Mouse (Mus musculus) CD8-positive naive resting alpha-beta T cell, adult 2 months (primary cell): ENCODE data around the gene Gm47996.
"Not testable (repeated sequence)": the region's sequence is repeated elsewhere in the genome, so short reads cannot be mapped to it uniquely, and the experiment has no call there.

ENCODE experiments used
- DNase-seq, 2 experiments: peaks; one replicate each; pipeline ENCODE4 v3.0.0; 2022; ENCODE audit warnings: low read depth in 2 of 2, low spot score in 2 of 2

The Gm47996 gene

GRCm38 (mm10) chr1:151203818-151204217 lies 6.1 kb upstream of the Gm47996 start, which contains the start of gene 3110040M04Rik:
TSS of gene 3110040M04Rik (plus strand) at chr1:151204121.
- DNase-seq: not testable (repeated sequence)

- DNase-seq: not testable (repeated sequence)
Measured at GRCm38 (mm10) chr1:151208493-151208892, 1.4 kb upstream of the Gm47996 start.

GRCm38 (mm10) chr1:151208944-151209343 lies 987 bp upstream of the Gm47996 start:
- DNase-seq: not testable (repeated sequence)

- DNase-seq: not testable (repeated sequence)
Measured at GRCm38 (mm10) chr1:151211666-151212065, 1.7 kb downstream of the Gm47996 start.

GRCm38 (mm10) chr1:151214862-151215261 lies 4.9 kb downstream of the Gm47996 start:
- DNase-seq: no peak

- DNase-seq: no peak
Measured at GRCm38 (mm10) chr1:151215985-151216384, 6.1 kb downstream of the Gm47996 start.

GRCm38 (mm10) chr1:151216417-151216816 lies 6.5 kb downstream of the Gm47996 start:
- no peak for DNase-seq

GRCm38 (mm10) chr1:151219045-151219444 lies 9.1 kb downstream of the Gm47996 start:
- DNase-seq: no peak

- DNase-seq: no peak
Measured at GRCm38 (mm10) chr1:151220098-151220497, 10.2 kb downstream of the Gm47996 start.

GRCm38 (mm10) chr1:151222561-151223267 lies 12.8 kb downstream of the Gm47996 start:
- DNase-seq: no peak

- no peak for DNase-seq
Measured at GRCm38 (mm10) chr1:151223377-151223776, 13.4 kb downstream of the Gm47996 start.

- no peak for DNase-seq
Measured at GRCm38 (mm10) chr1:151224536-151224935, 14.6 kb downstream of the Gm47996 start.

GRCm38 (mm10) chr1:151227506-151227905 lies 17.6 kb downstream of the Gm47996 start:
- DNase-seq: no peak

- no peak for DNase-seq
Measured at GRCm38 (mm10) chr1:151228320-151228989, 18.5 kb downstream of the Gm47996 start.

- DNase-seq: no peak
Measured at GRCm38 (mm10) chr1:151232346-151232745, 22.4 kb downstream of the Gm47996 start.

GRCm38 (mm10) chr1:151233756-151234155 lies 23.8 kb downstream of the Gm47996 start:
- DNase-seq: no peak

- DNase-seq: no peak
Measured at GRCm38 (mm10) chr1:151235574-151235973, 25.6 kb downstream of the Gm47996 start.

GRCm38 (mm10) chr1:151236141-151236930 lies 26.4 kb downstream of the Gm47996 start:
- no peak for DNase-seq

- DNase-seq: no peak
Measured at GRCm38 (mm10) chr1:151237780-151238179, 27.8 kb downstream of the Gm47996 start.

- no peak for DNase-seq
Measured at GRCm38 (mm10) chr1:151243332-151243731, 33.4 kb downstream of the Gm47996 start.

- no peak for DNase-seq
Measured at GRCm38 (mm10) chr1:151244013-151244412, 34.1 kb downstream of the Gm47996 start.

- no peak for DNase-seq
Measured at GRCm38 (mm10) chr1:151244761-151245160, 34.8 kb downstream of the Gm47996 start.
